Mouse (Mus musculus): Measurements from ENCODE around the gene Fbxo46.

The Fbxo46 gene

DNA sequence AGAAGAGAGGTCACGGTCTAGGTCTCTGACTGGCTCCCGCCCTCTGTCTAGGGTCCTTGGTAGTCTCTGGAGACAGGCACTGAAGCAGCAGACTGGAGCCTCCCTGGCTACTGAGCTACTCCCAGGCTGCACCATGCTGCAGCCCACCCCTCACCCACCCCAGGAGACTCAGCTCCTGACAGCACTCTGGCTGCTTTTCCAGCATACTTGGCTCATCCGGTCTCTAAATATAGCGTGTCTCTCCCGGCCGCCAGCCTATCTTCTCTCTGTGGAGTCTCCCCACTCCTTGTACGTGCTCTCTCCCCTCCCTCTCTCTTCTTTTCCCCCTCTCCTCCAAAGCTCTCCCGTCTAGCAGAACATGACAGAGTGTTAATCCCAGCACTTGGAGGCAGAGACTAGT lies 50.5 kb downstream of the Fbxo46 start:
- DNase-seq = no peak

DNA sequence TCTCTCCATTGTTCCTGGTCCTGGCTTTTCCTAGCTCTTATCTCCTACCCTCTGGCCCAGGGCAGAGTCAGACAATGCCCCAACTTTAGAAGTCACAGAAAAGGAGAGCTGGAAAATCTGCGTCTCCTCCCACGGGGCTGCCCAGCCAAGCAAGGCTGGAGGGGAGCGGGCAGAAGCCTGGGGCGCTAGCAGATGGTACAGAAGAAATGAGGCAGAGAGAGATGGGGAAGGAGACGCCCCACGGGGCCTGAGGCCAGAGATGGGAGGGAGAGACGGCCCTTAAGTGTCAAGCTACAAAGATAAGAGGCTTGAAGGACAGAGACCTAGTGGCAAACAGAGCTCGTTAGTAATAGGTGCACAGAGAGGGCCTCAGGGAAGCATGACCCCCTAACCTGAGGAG lies 52.2 kb downstream of the Fbxo46 start:
- no peak for DNase-seq

DNA sequence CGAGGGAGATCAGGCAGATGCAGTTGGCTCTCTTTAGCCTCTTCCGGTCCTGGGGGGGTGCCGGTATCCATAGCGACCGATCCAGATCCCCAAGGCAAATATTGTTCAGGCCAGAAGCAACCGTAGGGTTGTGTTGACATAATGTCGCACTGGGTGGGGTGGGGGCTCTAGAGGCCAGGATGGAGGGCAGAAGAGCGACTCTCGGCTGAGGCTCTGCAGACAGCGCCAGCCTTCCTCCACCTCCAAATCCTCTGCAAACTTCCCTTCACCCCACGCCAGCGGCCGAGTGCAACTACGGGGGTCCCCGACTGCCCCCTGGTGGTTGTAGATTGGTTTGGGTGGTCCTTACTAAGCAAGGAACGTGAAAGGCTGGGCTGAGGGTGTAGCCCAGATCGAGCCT lies 53.2 kb downstream of the Fbxo46 start:
- DNase-seq = peak; percentile 76 to 92

- DNase-seq = peak; percentile 21 to 65
These were observed 56.3 kb downstream of the Fbxo46 start, which contains the start of gene Eml2 for GRCm38 (mm10) chr7:19175708-19176515. TSS of gene Eml2 (plus strand) at chr7:19176421.

DNA sequence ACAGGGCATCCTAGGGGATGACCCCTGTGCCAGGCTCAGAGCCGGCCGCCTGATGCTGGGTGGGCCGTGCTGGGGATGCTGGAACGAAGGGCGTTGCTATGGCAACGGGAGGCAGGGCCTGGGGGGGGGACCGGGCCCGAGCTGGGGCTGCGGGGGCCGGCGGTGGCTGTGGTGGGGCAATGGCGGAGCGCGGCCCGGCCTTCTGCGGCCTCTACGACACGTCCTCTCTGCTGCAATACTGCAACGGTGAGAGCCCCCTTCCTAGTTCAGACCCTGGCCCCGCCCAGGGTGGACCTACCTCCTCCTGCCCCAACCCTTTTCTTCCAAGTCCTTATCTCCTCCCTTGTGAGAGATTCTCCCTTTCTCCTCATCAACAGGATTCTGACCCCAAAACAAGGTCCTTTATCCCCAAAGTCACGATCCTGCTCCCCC lies 56.9 kb downstream of the Fbxo46 start:
- no peak for DNase-seq

- DNase-seq = no peak
These were observed 57.6 kb downstream of the Fbxo46 start for GRCm38 (mm10) chr7:19177216-19177615.

GRCm38 (mm10) chr7:19178035-19178434 lies 58.4 kb downstream of the Fbxo46 start:
- no peak for DNase-seq

GRCm38 (mm10) chr7:19178443-19179092 lies 58.9 kb downstream of the Fbxo46 start:
- DNase-seq = peak; percentile 71 to 90

DNA sequence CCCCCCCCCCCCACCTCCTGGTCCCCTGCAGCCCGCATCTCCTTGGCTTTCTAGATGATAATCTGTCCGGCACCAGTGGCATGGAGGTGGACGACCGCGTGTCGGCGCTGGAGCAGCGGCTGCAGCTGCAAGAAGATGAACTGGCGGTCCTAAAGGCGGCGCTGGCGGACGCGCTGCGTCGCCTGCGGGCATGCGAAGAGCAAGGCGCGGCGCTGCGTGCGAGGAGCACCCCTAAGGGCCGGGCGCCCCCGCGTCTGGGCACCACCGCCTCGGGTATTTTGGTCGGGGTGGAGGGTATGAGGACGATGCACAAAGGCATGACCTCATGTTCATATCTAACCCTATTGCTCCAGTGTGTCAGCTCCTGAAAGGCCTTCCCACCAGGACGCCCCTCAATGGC lies 59.5 kb downstream of the Fbxo46 start:
- DNase-seq = peak; percentile 66 to 86

- DNase-seq = no peak
These were observed 60.3 kb downstream of the Fbxo46 start for GRCm38 (mm10) chr7:19179936-19180335.

DNA sequence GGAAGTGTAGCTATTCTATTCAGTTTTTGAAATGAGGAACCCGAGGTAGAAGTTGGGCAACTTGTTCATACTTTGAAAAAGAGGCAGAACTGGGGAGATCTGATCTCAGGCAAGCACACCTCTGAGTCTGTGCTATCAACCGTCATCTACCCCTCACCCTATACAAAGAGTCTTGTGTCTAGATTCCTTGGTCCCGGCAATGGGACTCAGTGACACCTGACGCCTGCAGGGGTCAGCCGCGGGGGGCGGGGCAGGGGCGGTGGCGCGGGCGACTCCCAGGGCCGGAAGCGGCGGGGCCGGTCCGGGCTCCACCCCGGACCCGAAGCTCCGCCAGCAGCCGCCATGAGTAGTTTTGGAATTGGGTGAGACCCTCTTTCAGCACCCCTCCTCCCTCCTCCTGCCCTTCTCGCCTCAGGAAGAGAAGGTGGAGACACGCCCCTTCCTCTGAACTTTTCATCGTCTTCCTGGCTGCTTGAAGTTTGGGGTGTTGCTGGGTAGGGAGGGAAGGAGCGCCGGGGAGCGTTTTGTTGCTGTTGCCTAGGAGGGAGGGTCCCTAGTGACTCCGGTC lies 61.3 kb downstream of the Fbxo46 start:
- DNase-seq = peak; percentile 46 to 84

- DNase-seq = peak; percentile 17 to 32
These were observed 64.6 kb downstream of the Fbxo46 start for GRCm38 (mm10) chr7:19184250-19184649.

DNA sequence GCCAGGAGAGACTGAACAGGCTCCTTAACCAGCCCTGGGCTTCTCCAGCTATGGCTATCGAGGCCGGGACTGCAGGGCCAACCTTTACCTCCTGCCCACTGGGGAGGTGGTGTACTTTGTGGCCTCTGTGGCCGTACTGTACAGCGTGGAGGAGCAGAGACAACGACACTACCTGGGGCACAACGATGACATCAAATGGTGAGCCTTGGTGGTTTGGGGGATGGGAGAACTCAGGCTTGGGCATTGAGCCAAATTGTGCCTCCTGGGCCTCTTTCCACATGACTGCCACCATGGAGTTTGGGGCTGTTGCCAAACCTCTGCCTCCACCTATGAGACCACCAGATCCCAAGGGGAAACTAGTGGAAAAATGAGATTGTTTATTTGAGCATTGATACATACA lies 65.1 kb downstream of the Fbxo46 start:
- DNase-seq = peak; percentile 29 to 52

All from kidney, postnatal 36 days (tissue).